Mouse (Mus musculus) lung, adult 2 months (tissue): ENCODE results near the gene Rps2.

Source experiments
- CTCF ChIP-seq: fragments of 200-500 bp; IDR thresholded peaks from 2 replicates; pipeline ENCODE4 v1.5.1; 2011; ENCODE audit warnings: mild to moderate bottlenecking, low read length, control low read depth; ENCODE audit not compliant: insufficient read depth
- POLR2A ChIP-seq: fragments of 200-500 bp; IDR thresholded peaks from 2 replicates; pipeline ENCODE4 v1.6.1; 2011; ENCODE audit warnings: low read depth, mild to moderate bottlenecking, control low read depth, low read length, borderline replicate concordance; ENCODE audit errors: extremely low read depth

- no peak for TF ChIP-seq POLR2A
- TF ChIP-seq CTCF, result no peak
Observed at GRCm38 (mm10) chr17:24752415-24753394, 34.8 kb downstream of the Rps2 start, which contains the start of gene Hs3st6.
